Mouse (Mus musculus) hindbrain, embryonic 12.5 days (tissue): Measurements from ENCODE around the gene Rhbdf2. TPM values are rescaled to one million over a fixed set of nuclear protein-coding genes. Genes with fewer than 3 reads are reported as not detected.
"Not testable (repeated sequence)": the region's sequence is repeated elsewhere in the genome, so short reads cannot be mapped to it uniquely, and the experiment has no call there.

Experiments
- ATAC-seq: fragments of 200-750 bp; cut with Nextera tagmentation; 2 replicates; pipeline ENCODE4 v1.8.0; 2017; ENCODE audit warnings: moderate TSS enrichment; ENCODE audit not compliant: low FRiP score
- H3K27ac ChIP-seq: fragments of 300-500 bp; sonication (generic); 2 replicates; pipeline ENCODE4 v1.5.1; 2016; ENCODE audit warnings: mild to moderate bottlenecking
- H3K27me3 ChIP-seq: fragments of 300-500 bp; sonication (generic); 2 replicates; pipeline ENCODE4 v1.6.1; 2016; ENCODE audit warnings: mild to moderate bottlenecking
- H3K36me3 ChIP-seq: fragments of 300-500 bp; sonication (generic); 2 replicates; pipeline ENCODE4 v1.6.1; 2016; ENCODE audit warnings: mild to moderate bottlenecking
- H3K4me1 ChIP-seq: fragments of 300-500 bp; sonication (generic); 2 replicates; pipeline ENCODE4 v1.6.1; 2016
- H3K4me2 ChIP-seq: fragments of 300-500 bp; sonication (generic); replicated peaks from 2 replicates; pipeline ENCODE4 v1.6.1; 2016; ENCODE audit warnings: mild to moderate bottlenecking
- H3K4me3 ChIP-seq: fragments of 300-500 bp; sonication (generic); 2 replicates; pipeline ENCODE4 v1.5.1; 2016; ENCODE audit warnings: mild to moderate bottlenecking
- H3K9ac ChIP-seq: fragments of 300-500 bp; sonication (generic); 2 replicates; pipeline ENCODE4 v1.6.1; 2016; ENCODE audit warnings: mild to moderate bottlenecking, moderate library complexity
- H3K9me3 ChIP-seq: fragments of 300-500 bp; sonication (generic); replicated peaks from 2 replicates; pipeline ENCODE4 v1.6.1; 2016; ENCODE audit warnings: mild to moderate bottlenecking
- WGBS: fragments of 180-500 bp; shearing (Covaris S2); methylation state at CpG from one replicate; pipeline ENCODE4 v1.1.7; 2016; 5-methylcytosine and 5-hydroxymethylcytosine counted together
- polyA plus RNA-seq: library from polyadenylated mRNA; unstranded; fragments of >200 nt; fragmentation: Nextera tagmentation; extraction: Ambion mirVana; gene quantifications from 2 replicates; pipeline ENCODE4 v1.2.1, GENCODE M21; 2016

The Rhbdf2 gene
- polyA plus RNA-seq: 3.7 and 4.5 TPM in 2 replicates

- H3K4me3 ChIP-seq: no peak within 1 kb of the TSS
- peaks cover 43% of the 10 kb centered on the region for H3K27me3 ChIP-seq
- ATAC-seq: no peak
- WGBS: 73% methylated on average over 10 of the region's 10 CpGs
- no peak within 1 kb of the TSS for H3K4me2 ChIP-seq
- no peaks in the 10 kb centered on the region for H3K36me3 ChIP-seq
- H3K9ac ChIP-seq: no peak within 1 kb of the TSS
- no peaks in the 10 kb centered on the region for H3K9me3 ChIP-seq
- H3K27ac ChIP-seq: no peak within 1 kb of the TSS
- peaks cover 23% of the 10 kb centered on the region for H3K4me1 ChIP-seq
Measured at GRCm38 (mm10) chr11:116626299-116627071, at the start of gene Rhbdf2. TSS of gene Rhbdf2 (minus strand) at chr11:116627019.

GRCm38 (mm10) chr11:116676175-116676976, 49.6 kb upstream of the Rhbdf2 start:
- Histone ChIP-seq H3K27ac (no peak overlapping the region), H3K9me3 (no peaks in the 10 kb centered on the region), H3K27me3 (no peaks in the 10 kb centered on the region), H3K9ac (no peak overlapping the region), H3K36me3 (peaks cover 60% of the 10 kb centered on the region), H3K4me1 (peaks cover 23% of the 10 kb centered on the region), H3K4me3 (no peak overlapping the region), H3K4me2 (no peak overlapping the region)
- ATAC-seq: no peak
- 90% methylated on average over 14 of the region's 14 CpGs for WGBS

GRCm38 (mm10) chr11:116675429-116675828, 48.6 kb upstream of the Rhbdf2 start:
- Histone ChIP-seq H3K4me1 (peaks cover 30% of the 10 kb centered on the region), H3K36me3 (peaks cover 60% of the 10 kb centered on the region)
- not testable (repeated sequence) for H3K27me3 ChIP-seq, H3K27ac ChIP-seq, ATAC-seq, H3K4me2 ChIP-seq, H3K9ac ChIP-seq, H3K4me3 ChIP-seq, H3K9me3 ChIP-seq
- WGBS: 85% methylated on average over 6 of the region's 6 CpGs

- peaks cover 34% of the 10 kb centered on the region for H3K4me1 ChIP-seq
Measured at GRCm38 (mm10) chr11:116674616-116675379, 48.0 kb upstream of the Rhbdf2 start.

GRCm38 (mm10) chr11:116673410-116673809, 46.6 kb upstream of the Rhbdf2 start:
- H3K27ac ChIP-seq: no peak overlapping the region
- H3K36me3 ChIP-seq: peaks cover 53% of the 10 kb centered on the region
- H3K9ac ChIP-seq: no peak overlapping the region; the same call in 1 of the 2 replicates
- H3K9me3 ChIP-seq: no peaks in the 10 kb centered on the region
- peak overlapping the region; percentile 82; the same call in 1 of the 2 replicates for H3K4me2 ChIP-seq
- no peaks in the 10 kb centered on the region for H3K27me3 ChIP-seq
- H3K4me3 ChIP-seq: no peak overlapping the region
- WGBS: 81% methylated on average over 2 of the region's 2 CpGs
- no peak for ATAC-seq
- H3K4me1 ChIP-seq: peaks cover 48% of the 10 kb centered on the region

More at GRCm38 (mm10) chr11:116674616-116675379, 48.0 kb upstream of the Rhbdf2 start:
- Histone ChIP-seq H3K27ac (no peak overlapping the region), H3K9ac (no peak overlapping the region), H3K4me2 (no peak overlapping the region), H3K36me3 (peaks cover 60% of the 10 kb centered on the region), H3K4me3 (no peak overlapping the region), H3K9me3 (no peaks in the 10 kb centered on the region), H3K27me3 (no peaks in the 10 kb centered on the region)
- ATAC-seq: no peak
- WGBS: 72% methylated on average over 7 of the region's 7 CpGs

GRCm38 (mm10) chr11:116672595-116672994, 45.8 kb upstream of the Rhbdf2 start:
- Histone ChIP-seq H3K9ac (peak overlapping the region; percentile 94), H3K27ac (no peak overlapping the region), H3K4me1 (peaks cover 49% of the 10 kb centered on the region), H3K4me3 (peak overlapping the region; percentile 81), H3K4me2 (peak overlapping the region; percentile 82), H3K27me3 (no peaks in the 10 kb centered on the region), H3K36me3 (peaks cover 48% of the 10 kb centered on the region), H3K9me3 (no peaks in the 10 kb centered on the region)
- ATAC-seq: no peak
- WGBS: 16% methylated on average over 7 of the region's 7 CpGs

DNA sequence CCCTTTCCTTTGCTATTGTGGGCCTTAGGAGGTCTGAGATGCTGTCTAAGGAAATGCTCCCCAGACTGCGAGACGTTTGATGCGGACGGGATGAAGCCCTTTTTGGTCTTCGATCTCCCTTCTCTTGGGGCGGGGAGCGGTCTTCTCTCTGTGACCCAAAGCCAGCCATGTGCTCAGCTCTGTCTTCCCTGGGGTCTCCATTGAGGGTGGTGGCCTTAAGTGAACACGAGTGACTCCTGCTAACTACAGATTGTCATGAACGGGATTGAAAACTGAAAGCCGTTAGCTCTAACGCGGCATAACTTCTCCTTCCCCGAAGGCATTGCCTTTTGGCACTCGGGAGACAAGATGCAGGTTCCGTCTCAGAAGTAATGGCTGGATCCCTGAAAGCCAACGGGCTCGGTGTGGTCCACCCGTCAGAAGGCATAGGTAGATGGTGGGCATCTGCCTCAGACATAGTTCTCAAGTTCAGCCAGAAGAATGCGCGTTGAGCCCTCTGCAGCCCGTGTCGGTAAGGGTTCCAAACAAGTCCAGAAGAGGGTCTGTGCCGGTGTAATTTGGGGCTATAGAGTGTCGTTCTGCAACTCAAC, 45.1 kb upstream of the Rhbdf2 start:
- H3K4me1 ChIP-seq: peaks cover 49% of the 10 kb centered on the region
- ATAC-seq: no peak; the same call in 1 of the 2 replicates
- peak overlapping the region; percentile 82 for H3K4me2 ChIP-seq
- peak overlapping the region; percentile 48 for H3K27ac ChIP-seq
- peak overlapping the region; percentile 81 for H3K4me3 ChIP-seq
- H3K9me3 ChIP-seq: no peaks in the 10 kb centered on the region
- H3K27me3 ChIP-seq: no peaks in the 10 kb centered on the region
- 1% methylated on average over 24 of the region's 24 CpGs for WGBS
- H3K9ac ChIP-seq: peak overlapping the region; percentile 94
- peaks cover 42% of the 10 kb centered on the region for H3K36me3 ChIP-seq

GRCm38 (mm10) chr11:116671112-116671844, 44.5 kb upstream of the Rhbdf2 start:
- Histone ChIP-seq H3K9ac (peak overlapping the region; percentile 94), H3K27me3 (no peaks in the 10 kb centered on the region), H3K4me3 (peak overlapping the region; percentile 81), H3K4me2 (peak overlapping the region; percentile 82), H3K9me3 (no peaks in the 10 kb centered on the region), H3K27ac (peak overlapping the region; percentile 48; the same call in 1 of the 2 replicates), H3K36me3 (peaks cover 35% of the 10 kb centered on the region), H3K4me1 (peaks cover 49% of the 10 kb centered on the region)
- 1% methylated on average over 45 of the region's 45 CpGs for WGBS
- peak; percentile 83 for ATAC-seq

- no peak for ATAC-seq
- Histone ChIP-seq H3K9me3 (no peaks in the 10 kb centered on the region), H3K4me1 (peaks cover 49% of the 10 kb centered on the region), H3K9ac (no peak overlapping the region), H3K36me3 (peaks cover 26% of the 10 kb centered on the region), H3K4me2 (peak overlapping the region; percentile 82; the same call in 1 of the 2 replicates), H3K27me3 (no peaks in the 10 kb centered on the region), H3K27ac (0 out of 2 replicates have a peak overlapping the region, but pooled peaks have one; percentile 3), H3K4me3 (no peak overlapping the region)
- WGBS: 82% methylated on average over 7 of the region's 7 CpGs
Measured at GRCm38 (mm10) chr11:116670386-116670785, 43.6 kb upstream of the Rhbdf2 start.

DNA sequence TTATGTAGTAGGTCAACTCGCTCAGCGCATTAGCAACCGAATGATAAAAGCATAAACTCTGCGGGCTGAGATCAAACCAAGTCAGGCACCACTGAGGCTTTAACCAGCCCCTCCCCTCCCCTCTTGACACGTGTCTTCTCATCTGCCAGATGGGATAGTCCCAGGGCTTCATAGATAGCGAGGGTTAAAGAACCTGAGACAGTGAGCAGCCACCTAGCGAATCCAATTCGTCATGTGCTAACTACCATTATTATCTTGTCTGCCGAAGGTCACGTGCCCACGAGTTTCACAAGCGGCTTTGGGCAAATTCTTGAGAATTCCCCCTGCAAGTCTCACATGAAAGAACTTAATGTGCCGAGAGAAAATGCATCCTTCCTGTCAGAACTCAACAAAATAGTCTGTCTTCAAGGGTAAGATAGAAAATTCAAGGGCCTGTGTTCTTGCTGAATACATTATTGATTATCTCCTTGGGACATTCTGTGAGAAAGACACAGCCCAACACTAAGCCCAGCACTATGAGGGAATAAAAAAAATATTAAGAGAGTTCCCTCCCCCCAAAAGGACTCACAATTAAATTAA, 43.1 kb upstream of the Rhbdf2 start:
- ATAC-seq: no peak
- WGBS: 42% methylated on average over 13 of the region's 13 CpGs
- Histone ChIP-seq H3K4me1 (peaks cover 52% of the 10 kb centered on the region), H3K36me3 (peaks cover 21% of the 10 kb centered on the region), H3K4me3 (no peak overlapping the region), H3K9me3 (no peaks in the 10 kb centered on the region), H3K9ac (no peak overlapping the region), H3K27ac (0 out of 2 replicates have a peak overlapping the region, but pooled peaks have one; percentile 2), H3K27me3 (no peaks in the 10 kb centered on the region), H3K4me2 (no peak overlapping the region)
